Mouse (Mus musculus) cerebellum, adult 2 months (tissue): ENCODE measurements around the gene Slc16a11.

Experiments used
- CTCF ChIP-seq: fragments of 200-500 bp; IDR thresholded peaks from 2 replicates; pipeline ENCODE4 v1.5.1; 2011; ENCODE audit warnings: low read depth, mild to moderate bottlenecking, control low read depth, low read length, moderate library complexity, borderline replicate concordance; ENCODE audit not compliant: insufficient read depth
- POLR2A ChIP-seq: fragments of 200-500 bp; IDR thresholded peaks from 2 replicates; pipeline ENCODE4 v1.6.1; 2011; ENCODE audit warnings: low read length, control low read depth, borderline replicate concordance; ENCODE audit not compliant: insufficient read depth

GRCm38 (mm10) chr11:70265252-70265651, 52.7 kb downstream of the Slc16a11 start:
- TF ChIP-seq CTCF (no peak), POLR2A (no peak)
